Mouse (Mus musculus) telencephalon, adult 2 months (tissue): ENCODE data around the gene Gm30191.
"Not testable (repeated sequence)": the region's sequence is repeated elsewhere in the genome, so short reads cannot be mapped to it uniquely, and the experiment has no call there.

ENCODE experiments used
- DNase-seq: peaks from one replicate; pipeline ENCODE4 v3.0.0-alpha.2; 2011; ENCODE audit warnings: low read depth, low spot score

Gm30191 gene

GRCm38 (mm10) chr4:134251241-134252130 is 4.8 kb downstream of the Gm30191 start:
- DNase-seq, result peak; percentile 22

- DNase-seq, result no peak
These were observed 5.6 kb downstream of the Gm30191 start for GRCm38 (mm10) chr4:134252131-134252910.

- no peak for DNase-seq
These were observed 6.4 kb downstream of the Gm30191 start for GRCm38 (mm10) chr4:134252911-134253721.

GRCm38 (mm10) chr4:134253722-134254324 is 7.1 kb downstream of the Gm30191 start, which contains the start of gene Grrp1:
Gene Grrp1 (minus strand): TSS chr4:134254106.
- DNase-seq, result no peak

GRCm38 (mm10) chr4:134254835-134255234 is 8.1 kb downstream of the Gm30191 start:
- no peak for DNase-seq

- no peak for DNase-seq
These were observed 9.1 kb downstream of the Gm30191 start for GRCm38 (mm10) chr4:134255854-134256253.

GRCm38 (mm10) chr4:134256407-134257197 is 9.9 kb downstream of the Gm30191 start:
- DNase-seq, result no peak

GRCm38 (mm10) chr4:134257198-134258009 is 10.7 kb downstream of the Gm30191 start:
- no peak for DNase-seq

GRCm38 (mm10) chr4:134258354-134258753 is 11.6 kb downstream of the Gm30191 start:
- no peak for DNase-seq

GRCm38 (mm10) chr4:134263191-134263590 is 16.5 kb downstream of the Gm30191 start:
- no peak for DNase-seq

GRCm38 (mm10) chr4:134265860-134266585 is 19.3 kb downstream of the Gm30191 start:
- DNase-seq, result no peak

- DNase-seq, result no peak
These were observed 21.4 kb downstream of the Gm30191 start for GRCm38 (mm10) chr4:134268102-134268655.

GRCm38 (mm10) chr4:134269622-134270021 is 22.9 kb downstream of the Gm30191 start:
- DNase-seq, result not testable (repeated sequence)

GRCm38 (mm10) chr4:134271979-134272378 is 25.2 kb downstream of the Gm30191 start:
- DNase-seq, result no peak

GRCm38 (mm10) chr4:134272731-134273416 is 26.1 kb downstream of the Gm30191 start:
- DNase-seq, result no peak

- DNase-seq, result no peak
These were observed 26.9 kb downstream of the Gm30191 start for GRCm38 (mm10) chr4:134273417-134274345.

- DNase-seq, result no peak
These were observed 38.2 kb downstream of the Gm30191 start for GRCm38 (mm10) chr4:134284942-134285341.
